Mouse (Mus musculus) CD4-positive helper T cell, adult 2 months (primary cell): ENCODE results near the gene Cma2.
"Not testable (repeated sequence)": the region's sequence is repeated elsewhere in the genome, so short reads cannot be mapped to it uniquely, and the experiment has no call there.

Source experiments
- DNase-seq: peaks from one replicate; pipeline ENCODE4 v3.0.0-alpha.2; 2012; ENCODE audit warnings: low read depth, missing footprints, low spot score

The Cma2 gene

DNA sequence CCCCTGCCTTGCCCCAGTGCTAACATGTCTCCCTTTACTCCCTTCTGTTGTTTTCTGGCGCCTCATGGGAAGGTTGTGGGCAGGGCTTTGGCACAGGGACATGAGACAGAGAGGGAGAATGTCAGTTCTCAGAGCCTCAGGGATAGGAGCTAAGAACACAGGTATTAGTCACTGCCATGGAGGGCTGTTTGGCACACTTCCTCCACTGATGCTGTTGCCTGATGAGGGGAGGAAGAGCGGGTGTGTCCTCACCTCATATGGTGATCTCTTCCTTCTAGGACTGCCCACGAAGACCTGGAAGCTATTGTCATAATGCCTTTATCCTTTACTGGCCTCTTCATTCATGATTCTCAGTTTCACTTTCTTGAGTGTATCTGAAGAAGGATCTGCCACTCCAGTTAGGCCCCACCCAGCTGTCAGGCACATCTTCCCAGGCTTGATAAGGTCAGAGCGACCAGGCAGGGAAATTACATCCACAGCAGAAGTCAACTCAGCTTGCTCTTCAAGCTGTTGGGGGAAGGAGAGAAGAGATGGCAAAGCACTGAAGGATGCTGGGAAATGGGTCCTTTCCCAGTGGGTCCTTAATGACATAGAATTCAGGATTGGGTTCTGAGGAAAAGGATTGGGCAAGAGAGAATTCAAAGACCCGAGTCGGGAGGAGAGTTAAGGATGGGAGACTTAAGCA, at the start of gene Cma2:
Gene Cma2 (plus strand): TSS at position 635 of the 685 bp plus-strand sequence.
- DNase-seq: no peak

DNA sequence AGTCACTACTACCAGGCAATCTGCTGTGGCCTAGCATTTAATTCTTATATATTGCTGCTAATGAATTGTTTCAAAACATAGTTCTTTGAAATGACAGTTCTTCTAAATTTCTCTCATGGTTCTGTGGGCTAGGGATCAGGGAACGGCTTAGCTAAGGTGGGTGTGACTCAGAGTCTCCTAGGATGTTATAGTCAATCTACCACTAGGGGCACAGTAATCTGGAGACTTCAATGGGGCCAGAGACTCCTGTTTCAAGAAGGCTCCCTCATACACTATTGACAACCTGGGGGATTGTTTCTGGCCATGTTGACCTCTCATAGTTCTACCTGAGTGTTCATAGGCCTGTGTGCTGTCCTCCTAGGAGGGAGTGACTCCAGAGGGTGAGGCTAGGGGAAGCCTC, 45.3 kb upstream of the Cma2 start:
- DNase-seq: peak; percentile 22

DNA sequence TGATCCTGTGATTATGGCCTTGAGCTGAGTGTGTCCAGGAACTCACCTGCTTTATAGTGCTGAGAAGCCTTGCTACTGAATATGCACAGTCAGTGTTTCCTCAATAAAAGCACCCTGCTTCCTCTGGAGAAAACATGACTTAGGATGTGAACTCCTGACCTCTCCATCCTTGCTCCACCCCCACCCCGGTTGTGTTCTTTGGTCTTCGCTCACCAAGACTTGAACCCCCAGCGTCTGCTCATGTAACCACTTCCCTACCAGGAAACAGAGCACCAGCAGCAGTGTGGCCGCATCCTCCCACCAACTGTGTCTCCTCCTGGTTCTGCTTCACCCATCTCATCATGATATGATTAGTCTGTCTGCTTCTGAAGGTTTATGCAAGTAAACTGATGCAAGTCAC, 37.4 kb upstream of the Cma2 start:
- DNase-seq: peak; percentile 62

DNA sequence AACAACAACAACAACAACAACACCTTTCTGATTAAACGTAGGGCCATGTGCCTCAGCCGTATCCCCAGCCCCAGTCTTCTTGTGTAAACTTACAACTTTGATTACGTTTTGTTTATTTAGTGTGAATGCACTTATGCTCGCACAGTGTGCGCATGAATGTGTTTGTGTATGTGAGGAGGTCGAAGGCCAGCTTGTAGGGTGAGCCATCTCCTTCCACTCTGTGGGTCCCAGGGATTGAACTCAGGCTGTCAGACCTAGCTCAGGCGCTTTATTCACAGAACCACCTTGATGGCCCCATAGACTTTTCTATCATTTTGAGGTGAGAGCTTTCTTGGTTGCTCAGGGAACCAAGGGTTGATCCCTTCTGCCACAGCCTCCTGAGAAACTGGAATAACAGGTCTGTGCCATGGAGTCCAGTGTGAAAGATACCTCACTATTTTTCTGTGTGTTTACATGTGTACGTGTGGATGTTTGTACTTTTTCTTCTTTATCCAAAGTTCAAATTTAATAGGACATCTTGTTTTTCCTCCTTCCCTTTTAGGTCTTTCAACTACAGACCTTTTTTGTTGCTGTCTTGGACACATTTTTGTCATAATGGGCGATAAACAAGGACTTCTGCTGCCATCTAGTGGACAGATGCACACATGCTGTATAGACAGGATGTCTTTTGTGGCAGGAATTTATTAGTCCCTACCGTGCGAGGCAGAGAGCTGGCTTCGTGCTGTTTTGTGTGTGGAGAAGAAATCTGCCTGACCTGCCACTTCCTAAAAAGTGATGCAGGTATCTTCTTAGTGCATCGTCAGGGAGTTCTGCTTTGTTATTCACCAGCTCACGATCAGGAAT, 32.3 kb upstream of the Cma2 start:
- peak; percentile 86 for DNase-seq

DNA sequence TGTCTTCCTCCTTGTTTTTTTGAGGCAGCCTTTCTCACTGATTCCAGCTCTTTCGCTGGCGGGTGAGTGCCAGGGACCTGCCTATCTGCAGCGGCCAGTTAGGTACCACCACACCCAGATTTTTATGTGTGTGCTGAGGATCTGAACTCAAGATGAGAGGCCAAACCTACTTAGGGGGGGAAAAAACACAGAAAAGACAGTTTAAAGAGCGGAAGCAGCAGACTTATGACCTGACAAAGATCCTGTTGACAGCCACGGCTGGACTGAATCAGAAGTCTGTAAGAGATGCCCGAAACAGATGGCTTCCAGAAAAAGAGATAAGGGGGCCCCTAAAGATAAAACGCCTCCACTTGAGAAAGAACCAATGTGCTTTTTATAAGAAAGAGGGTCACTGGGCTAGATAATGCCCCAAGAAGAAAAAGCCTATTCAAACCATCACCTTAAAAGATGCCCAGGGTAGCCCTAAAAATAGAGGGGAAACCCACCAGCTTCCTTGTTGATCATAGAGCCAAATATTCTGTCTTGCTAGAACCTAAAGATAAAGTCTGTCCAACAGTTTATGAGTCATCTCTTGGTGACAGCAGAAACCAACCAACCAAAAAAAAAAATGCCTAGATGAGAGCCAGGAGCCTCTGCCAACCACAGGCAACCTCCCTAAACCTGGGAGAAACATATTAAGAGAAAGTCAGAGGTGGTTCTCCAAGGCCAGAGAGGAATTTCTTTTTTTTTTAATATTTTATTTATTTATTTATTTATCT, 28.1 kb upstream of the Cma2 start:
- DNase-seq: no peak

DNA sequence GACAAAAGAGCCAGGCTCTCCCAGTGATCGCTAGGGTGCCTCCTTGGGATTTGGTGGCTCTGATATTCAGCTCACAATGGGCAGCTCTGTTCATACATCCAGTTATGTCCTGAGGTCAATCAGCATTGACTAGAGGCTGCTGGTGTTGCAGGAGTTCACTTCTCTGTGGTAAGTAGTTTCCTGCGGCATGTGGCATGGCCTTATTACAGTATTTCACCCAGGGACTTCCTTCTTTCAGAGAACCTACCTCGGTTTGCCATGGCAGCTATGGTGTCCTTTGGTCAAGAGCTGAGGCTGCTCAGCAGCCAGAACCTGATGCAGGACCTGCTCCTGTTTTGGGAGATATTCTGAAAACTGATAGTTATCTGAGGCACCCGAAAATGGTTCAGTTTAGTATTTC, 23.9 kb upstream of the Cma2 start:
- DNase-seq: no peak

DNA sequence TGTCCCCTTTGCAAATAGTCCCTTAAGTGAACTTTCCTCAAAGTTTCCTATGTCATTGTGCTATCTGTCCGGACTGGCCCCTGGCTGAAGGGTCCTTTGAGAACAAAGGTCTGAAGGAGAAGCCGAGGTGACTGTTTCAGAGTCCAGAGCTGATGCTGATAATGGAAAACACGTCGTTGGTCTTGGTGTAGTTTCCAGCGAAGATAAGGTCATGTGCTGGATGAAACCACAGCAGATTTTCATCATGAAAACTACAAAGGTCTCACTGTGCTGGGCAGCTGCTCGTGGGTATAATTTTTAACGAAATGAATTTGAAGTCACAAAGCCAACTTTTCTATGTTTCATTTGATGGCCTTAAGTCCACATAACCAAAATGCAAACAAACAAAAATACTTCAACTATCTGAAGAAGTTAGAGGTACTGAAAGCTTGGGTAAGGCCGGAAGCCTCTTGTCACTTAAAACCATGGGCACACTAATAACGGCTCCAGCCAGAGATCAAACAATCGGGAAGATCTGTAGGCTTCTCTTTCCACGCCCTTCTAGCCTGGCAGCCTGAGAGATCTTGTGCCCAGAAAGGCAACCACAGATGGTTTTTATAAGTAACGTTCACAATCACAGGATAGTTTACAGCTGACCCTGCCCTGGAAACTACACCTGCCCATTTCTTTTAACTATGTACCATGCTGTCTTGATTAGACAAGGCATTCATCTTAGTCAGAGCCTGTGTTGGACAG, 21.4 kb upstream of the Cma2 start:
- no peak for DNase-seq

DNA sequence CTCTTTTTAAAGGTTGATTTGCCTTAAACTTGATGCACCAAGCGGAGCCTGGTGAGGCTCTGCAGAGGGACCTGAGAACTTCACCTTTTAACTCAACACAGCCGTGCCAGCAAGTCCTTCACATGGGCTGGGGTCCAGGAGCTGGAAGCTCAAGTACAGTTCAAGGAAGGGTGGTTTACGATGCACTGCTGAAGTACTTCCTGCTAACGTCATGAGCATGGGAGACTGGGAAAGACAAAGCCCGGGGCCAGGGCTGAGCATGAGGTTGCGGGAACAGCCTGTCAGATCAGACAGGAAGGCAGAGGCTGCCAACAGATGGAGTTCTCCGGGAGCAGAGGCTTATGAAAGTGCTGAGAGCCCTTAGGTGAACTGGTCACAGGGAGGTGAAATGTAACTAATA, 17.2 kb upstream of the Cma2 start:
- DNase-seq: no peak

DNA sequence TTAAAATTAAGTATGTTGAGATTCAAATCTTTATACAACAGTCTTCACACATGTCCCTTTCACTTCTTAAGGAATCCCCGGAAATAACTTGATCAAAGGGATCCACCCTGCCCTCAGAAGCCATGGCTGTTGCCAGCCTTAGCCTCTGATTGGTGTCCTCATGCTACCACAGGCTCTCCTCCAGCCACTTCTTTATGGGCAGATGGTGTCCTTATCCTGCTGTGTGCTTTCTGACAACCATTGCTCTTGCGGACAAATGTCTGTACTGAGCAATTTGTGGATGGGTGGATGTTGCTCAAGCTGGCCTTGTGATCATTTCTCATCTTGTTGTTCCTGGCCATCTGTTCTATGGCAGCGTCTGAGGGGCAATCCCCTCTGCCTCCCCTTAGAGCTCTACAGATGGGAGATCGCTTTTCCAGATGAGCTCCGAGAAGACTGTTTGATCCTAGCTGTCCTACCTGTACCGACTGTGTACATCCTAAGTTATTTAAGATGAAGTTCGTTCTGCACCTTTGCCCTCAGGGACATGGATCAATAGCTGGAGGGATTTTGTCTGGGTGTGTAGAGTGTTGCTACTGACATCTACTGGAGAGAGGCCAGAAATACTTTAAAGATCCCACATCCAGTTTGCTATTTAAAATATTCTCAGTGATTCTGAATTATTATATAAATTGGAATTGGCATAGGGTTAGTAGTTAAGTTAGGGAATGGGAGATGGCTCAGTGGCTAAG, 10.5 kb upstream of the Cma2 start:
- DNase-seq: no peak

DNA sequence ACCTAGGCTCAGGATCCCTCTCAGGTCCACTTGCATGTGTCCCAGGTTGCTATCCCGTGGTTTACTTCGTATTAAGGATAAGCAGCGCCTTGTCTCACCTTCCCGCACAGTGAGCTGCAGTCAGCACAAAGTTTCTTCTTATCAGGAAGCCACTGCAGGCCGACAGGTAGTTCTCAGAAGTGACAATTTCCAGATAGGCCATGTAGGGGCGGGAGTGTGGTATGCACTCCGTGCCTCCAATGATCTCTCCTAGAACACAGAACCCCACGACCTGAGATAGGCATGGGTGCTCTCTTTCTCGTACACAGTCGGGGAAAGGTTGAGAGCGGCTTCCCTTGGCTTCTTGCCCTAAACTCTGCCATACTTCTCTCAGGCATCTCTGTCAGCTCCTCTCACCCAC, 7.2 kb upstream of the Cma2 start:
- no peak for DNase-seq

DNA sequence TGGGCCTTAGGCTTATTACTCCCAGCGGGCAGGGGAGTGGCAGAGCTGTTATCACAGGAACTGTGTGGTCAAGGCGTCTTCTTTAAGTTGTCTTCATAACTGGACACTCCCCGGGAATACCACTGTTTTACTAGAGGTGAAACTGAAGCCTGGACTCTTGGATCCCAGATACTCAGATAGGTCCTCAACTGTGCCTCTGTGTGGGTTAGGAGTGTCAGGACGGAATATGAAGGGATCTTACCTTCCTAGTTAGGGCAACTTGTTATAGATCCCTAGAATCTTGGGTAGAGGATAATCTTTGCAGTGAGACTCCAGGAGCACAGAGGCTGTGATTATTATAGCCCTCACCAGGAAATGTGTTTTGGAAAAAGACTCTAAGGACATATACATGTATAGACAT, 6.2 kb upstream of the Cma2 start, which contains the start of gene Cma1:
Gene Cma1 (minus strand): TSS at position 101 of the 400 bp plus-strand sequence.
- DNase-seq: no peak

DNA sequence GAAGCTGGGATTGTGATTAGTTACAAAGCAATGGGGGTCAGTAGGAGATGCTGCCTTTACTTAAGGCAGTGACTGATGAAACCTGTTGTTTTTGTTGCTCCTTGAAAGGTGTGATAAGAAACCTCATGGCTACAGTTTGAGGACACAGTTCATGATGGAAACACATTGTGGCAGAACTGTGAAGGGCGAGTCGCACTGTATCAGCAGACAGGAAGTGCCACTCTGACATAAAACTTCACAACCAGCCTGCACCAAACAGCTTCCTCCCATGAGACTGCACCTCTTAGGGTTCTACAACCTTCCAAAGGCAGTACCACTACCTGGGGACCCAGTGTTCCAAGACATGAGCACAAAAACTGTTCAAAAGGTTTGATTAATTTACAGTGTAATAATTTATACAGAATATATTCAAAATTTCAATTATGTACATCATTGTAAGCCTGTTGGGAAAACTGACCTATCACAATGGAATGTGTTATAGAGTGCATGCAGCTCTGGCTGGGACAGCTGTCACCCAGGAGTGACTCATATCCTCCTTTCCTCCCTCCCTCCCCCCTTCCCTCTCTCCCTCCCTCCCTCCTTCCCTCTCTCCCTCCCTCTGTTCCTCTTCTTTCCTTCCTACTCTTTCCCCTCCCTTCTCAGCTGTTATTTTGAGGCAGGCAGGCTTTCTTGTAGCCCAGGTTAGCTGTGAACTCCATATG, 4.4 kb upstream of the Cma2 start:
- peak; percentile 23 for DNase-seq

DNA sequence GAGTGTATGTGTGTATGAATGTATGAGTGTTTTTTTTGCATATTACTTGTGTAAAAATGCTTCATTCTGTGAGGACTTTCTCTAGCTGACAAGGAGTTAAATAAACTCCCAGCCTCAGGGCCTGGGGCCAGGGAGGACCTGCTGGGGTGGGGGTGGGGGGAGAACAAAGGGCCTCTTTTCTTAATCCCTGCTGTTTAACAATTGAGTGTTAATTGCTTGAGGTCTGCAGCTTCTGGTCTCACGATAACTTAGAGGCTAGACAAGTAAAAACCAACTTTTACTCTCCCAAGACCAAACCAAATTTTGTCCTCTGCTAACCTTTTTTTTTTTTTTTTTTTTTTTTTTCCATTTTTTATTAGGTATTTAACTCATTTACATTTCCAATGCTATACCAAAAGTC, 12.5 kb downstream of the Cma2 start:
- DNase-seq: no peak

DNA sequence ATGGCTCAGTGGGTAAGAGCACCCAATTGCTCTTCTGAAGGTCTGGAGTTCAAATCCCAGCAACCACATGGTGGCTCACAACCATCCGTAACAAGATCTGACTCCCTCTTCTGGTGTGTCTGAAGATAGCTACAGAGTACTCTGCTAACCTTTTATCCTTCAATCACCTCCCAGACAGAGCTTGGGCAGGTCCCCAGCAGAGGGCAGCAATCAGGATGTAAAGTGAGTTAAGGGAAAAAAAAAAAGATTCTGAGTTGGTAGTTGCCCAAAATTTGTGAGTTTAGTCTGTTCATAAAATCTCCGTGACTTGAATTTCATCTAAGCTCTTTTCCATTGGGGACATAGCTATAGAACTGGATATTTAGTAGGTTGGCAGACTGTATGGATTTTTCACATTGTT, 13.1 kb downstream of the Cma2 start:
- DNase-seq: peak; percentile 10

DNA sequence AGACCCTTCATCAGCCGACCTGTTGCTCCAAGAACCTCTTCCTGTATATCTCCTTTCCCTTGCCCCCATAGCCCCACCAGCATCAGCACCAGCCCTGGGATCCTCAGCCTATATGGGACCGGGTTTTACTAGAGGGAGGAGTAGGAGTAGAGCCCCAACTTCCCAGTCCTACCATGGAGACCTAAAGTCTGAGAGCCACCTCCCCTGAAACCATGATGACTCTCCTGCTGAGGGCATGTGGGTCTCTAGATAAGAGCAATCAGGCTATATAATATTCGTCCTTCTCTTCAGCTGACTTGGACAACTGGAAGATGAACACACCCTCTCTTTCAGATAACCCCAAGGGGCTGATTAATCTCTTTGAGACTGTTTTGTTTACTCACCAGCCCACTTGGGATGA, 36.7 kb downstream of the Cma2 start:
- not testable (repeated sequence) for DNase-seq

DNA sequence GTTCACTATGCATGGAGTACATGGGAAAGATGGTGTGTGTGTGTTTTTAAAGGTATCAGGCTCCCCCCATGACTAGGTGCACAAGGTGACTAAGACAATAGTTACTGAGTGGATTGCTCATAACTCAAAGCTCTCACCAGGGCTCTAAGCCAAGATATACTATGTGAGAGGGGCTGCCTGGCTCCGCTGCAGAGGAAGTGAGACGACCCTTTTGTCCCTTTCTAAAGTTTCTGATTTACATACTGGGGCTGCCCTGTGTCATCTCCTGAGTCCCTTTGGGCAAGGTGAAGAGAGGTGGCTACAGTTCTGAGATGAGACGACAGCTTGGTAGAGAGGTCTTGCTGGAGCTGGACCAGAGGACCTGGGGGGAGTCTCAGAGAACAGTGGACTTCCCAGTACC, 62.4 kb downstream of the Cma2 start:
- DNase-seq: no peak

DNA sequence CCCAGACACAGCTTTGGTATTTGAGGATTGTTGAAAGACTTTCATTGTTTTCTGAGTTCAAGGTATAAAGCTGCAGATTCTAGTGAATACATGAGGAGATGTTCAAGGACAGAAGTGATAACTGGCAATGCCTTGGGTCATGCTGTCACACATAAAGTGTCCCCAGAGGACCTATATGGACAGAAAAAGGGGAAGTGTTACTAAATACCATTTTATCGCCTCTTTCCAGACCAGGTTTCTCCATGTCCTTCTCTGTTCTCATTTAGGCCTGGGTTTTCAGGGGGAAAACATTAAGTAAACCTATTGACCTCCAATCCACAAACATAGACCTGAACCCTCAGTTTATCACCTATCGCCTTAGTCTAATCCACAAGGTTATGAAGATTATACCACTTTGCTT, 63.1 kb downstream of the Cma2 start:
- no peak for DNase-seq

DNA sequence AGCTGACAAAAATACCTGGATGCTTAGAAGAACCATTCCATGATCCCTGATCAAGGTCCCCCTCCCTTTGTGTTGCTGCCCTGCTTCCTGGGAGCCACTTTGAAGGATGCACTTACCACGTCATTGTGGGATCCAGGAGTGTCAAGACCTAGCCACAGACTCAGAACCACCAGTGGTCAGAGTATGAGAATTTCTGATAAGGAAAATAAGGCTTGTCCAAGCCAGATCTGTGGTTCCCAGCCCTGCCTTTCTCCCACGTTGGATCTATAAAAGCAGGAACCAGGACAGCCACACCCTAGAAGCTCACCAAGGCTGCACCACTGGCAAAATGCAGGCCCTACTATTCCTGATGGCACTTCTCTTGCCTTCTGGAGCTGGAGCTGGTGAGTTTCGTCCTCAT, 66.9 kb downstream of the Cma2 start, which contains the start of gene Mcpt1:
Gene Mcpt1 (plus strand): TSS at position 301 of the 400 bp plus-strand sequence.
- not testable (repeated sequence) for DNase-seq

DNA sequence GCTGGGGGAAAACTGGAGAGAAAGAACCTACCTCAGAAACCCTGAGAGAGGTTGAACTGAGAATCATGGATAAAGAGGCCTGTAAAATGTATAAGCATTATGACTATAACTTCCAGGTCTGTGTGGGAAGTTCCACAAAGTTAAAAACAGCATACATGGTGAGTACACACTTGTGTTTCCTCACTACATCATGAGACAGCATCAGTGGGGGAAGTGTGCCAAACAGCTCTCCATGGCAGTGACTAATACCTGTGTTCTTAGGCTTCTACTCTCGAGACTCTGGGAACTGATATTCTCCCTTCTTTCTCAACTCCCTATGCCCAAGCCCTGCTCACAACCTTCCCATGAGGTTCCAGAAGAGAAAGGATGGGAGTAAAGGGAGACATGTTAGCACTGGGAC, 68.7 kb downstream of the Cma2 start:
- no peak for DNase-seq

DNA sequence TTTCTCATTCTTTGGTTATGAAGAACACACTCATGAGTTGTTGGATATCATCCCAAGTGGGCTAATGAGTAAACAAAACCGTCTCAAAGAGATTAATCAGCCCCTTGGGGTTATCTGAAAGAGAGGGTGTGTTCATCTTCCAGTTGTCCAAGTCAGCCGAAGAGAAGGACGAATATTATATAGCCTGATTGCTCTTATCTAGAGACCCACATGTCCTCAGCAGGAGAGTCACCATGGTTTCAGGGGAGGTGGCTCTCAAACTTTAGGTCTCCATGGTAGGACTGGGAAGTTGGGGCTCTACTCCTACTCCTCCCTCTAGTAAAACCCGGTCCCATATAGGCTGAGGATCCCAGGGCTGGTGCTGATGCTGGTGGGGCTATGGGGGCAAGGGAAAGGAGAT, 70.5 kb downstream of the Cma2 start:
- not testable (repeated sequence) for DNase-seq
